Mouse (Mus musculus) embryonic facial prominence, embryonic 12.5 days (tissue): Measurements from ENCODE around the gene Gpn3. TPM values are rescaled to one million over a fixed set of nuclear protein-coding genes. Genes with fewer than 3 reads are reported as not detected.

ENCODE experiments used
- ATAC-seq: fragments of 200-750 bp; cut with Nextera tagmentation; 2 replicates; pipeline ENCODE4 v1.8.0; 2017; ENCODE audit not compliant: insufficient number of reproducible peaks, insufficient read depth, low FRiP score, low TSS enrichment
- H3K27ac ChIP-seq: fragments of 300-500 bp; sonication (generic); 2 replicates; pipeline ENCODE4 v1.5.1; 2016; ENCODE audit warnings: mild to moderate bottlenecking
- H3K27me3 ChIP-seq: fragments of 300-500 bp; sonication (generic); 2 replicates; pipeline ENCODE4 v1.6.1; 2016; ENCODE audit warnings: mild to moderate bottlenecking, moderate library complexity
- H3K36me3 ChIP-seq: fragments of 300-500 bp; sonication (generic); 2 replicates; pipeline ENCODE4 v1.6.1; 2016; ENCODE audit warnings: mild to moderate bottlenecking
- H3K4me1 ChIP-seq: fragments of 300-500 bp; sonication (generic); 2 replicates; pipeline ENCODE4 v1.6.1; 2016
- H3K4me2 ChIP-seq: fragments of 300-500 bp; sonication (generic); replicated peaks from 2 replicates; pipeline ENCODE4 v1.6.1; 2016; ENCODE audit warnings: mild to moderate bottlenecking, moderate library complexity
- H3K4me3 ChIP-seq: fragments of 300-500 bp; sonication (generic); 2 replicates; pipeline ENCODE4 v1.5.1; 2016; ENCODE audit warnings: mild to moderate bottlenecking
- H3K9ac ChIP-seq: fragments of 300-500 bp; sonication (generic); 2 replicates; pipeline ENCODE4 v1.6.1; 2016; ENCODE audit warnings: mild to moderate bottlenecking, moderate library complexity
- H3K9me3 ChIP-seq: fragments of 300-500 bp; sonication (generic); 2 replicates; pipeline ENCODE4 v1.6.1; 2016; ENCODE audit warnings: mild to moderate bottlenecking, moderate library complexity
- WGBS: fragments of 180-500 bp; shearing (Covaris S2); methylation state at CpG from one replicate; pipeline ENCODE4 v1.1.7; 2016; 5-methylcytosine and 5-hydroxymethylcytosine counted together
- polyA plus RNA-seq: library from polyadenylated mRNA; unstranded; fragments of >200 nt; fragmentation: Nextera tagmentation; extraction: Ambion mirVana; gene quantifications from 2 replicates; pipeline ENCODE4 v1.2.1, GENCODE M21; 2016

Gpn3 gene
- polyA plus RNA-seq, 1 experiment from 2014 or later, result 70.0 TPM

- no peaks in the 10 kb centered on the region for H3K27me3 ChIP-seq
- 0% methylated on average over 37 of the region's 39 CpGs for WGBS
- H3K4me1 ChIP-seq, result peaks cover 11% of the 10 kb centered on the region
- H3K36me3 ChIP-seq, result peaks cover 10% of the 10 kb centered on the region; the same call in 1 of the 2 replicates
- H3K4me2 ChIP-seq, result peak within 1 kb of the TSS; percentile 91
- H3K27ac ChIP-seq, result 0 out of 2 replicates have a peak within 1 kb of the TSS, but pooled peaks have one; percentile 36
- no peaks in the 10 kb centered on the region for H3K9me3 ChIP-seq
- 0 out of 2 replicates have a peak, but pooled peaks have one; percentile 70 for ATAC-seq
- H3K4me3 ChIP-seq, result peak within 1 kb of the TSS; percentile 82
- H3K9ac ChIP-seq, result peak within 1 kb of the TSS; percentile 76
Observed at GRCm38 (mm10) chr5:122391786-122392180, 20.1 kb downstream of the Gpn3 start, which contains the start of gene Arpc3. TSS of gene Arpc3 (plus strand) at chr5:122391878.

- Histone ChIP-seq H3K27ac (no peak overlapping the region), H3K36me3 (peaks cover 15% of the 10 kb centered on the region), H3K4me3 (peak overlapping the region; percentile 82), H3K4me2 (peak overlapping the region; percentile 91), H3K9ac (peak overlapping the region; percentile 76), H3K27me3 (no peaks in the 10 kb centered on the region), H3K9me3 (no peaks in the 10 kb centered on the region), H3K4me1 (peaks cover 11% of the 10 kb centered on the region)
- 19% methylated on average over 19 of the region's 19 CpGs for WGBS
- no peak for ATAC-seq
Observed at GRCm38 (mm10) chr5:122392227-122393004, 20.7 kb downstream of the Gpn3 start.

- Histone ChIP-seq H3K4me3 (no peak overlapping the region), H3K4me2 (no peak overlapping the region), H3K27ac (no peak overlapping the region), H3K4me1 (peaks cover 11% of the 10 kb centered on the region), H3K9me3 (no peaks in the 10 kb centered on the region), H3K36me3 (peaks cover 22% of the 10 kb centered on the region), H3K9ac (no peak overlapping the region), H3K27me3 (no peaks in the 10 kb centered on the region)
- 50% methylated on average over 2 of the region's 2 CpGs for WGBS
- no peak for ATAC-seq
Observed at GRCm38 (mm10) chr5:122393887-122394286, 22.2 kb downstream of the Gpn3 start.

GRCm38 (mm10) chr5:122396791-122397190 is 25.1 kb downstream of the Gpn3 start:
- Histone ChIP-seq H3K27ac (no peak overlapping the region), H3K4me1 (peaks cover 11% of the 10 kb centered on the region), H3K9me3 (no peaks in the 10 kb centered on the region), H3K4me3 (no peak overlapping the region), H3K4me2 (no peak overlapping the region), H3K27me3 (no peaks in the 10 kb centered on the region), H3K36me3 (peaks cover 41% of the 10 kb centered on the region), H3K9ac (no peak overlapping the region)
- 91% methylated on average over 10 of the region's 10 CpGs for WGBS
- ATAC-seq, result no peak

GRCm38 (mm10) chr5:122397495-122397894 is 25.8 kb downstream of the Gpn3 start:
- peaks cover 9% of the 10 kb centered on the region for H3K4me1 ChIP-seq
- H3K4me3 ChIP-seq, result no peak overlapping the region
- H3K27me3 ChIP-seq, result no peaks in the 10 kb centered on the region
- 90% methylated on average over 8 of the region's 8 CpGs for WGBS
- no peak for ATAC-seq
- peaks cover 48% of the 10 kb centered on the region for H3K36me3 ChIP-seq
- H3K9ac ChIP-seq, result no peak overlapping the region
- no peak overlapping the region for H3K4me2 ChIP-seq
- no peak overlapping the region for H3K27ac ChIP-seq
- H3K9me3 ChIP-seq, result no peaks in the 10 kb centered on the region

GRCm38 (mm10) chr5:122399871-122400270 is 28.2 kb downstream of the Gpn3 start:
- WGBS, result 95% methylated on average over 8 of the region's 8 CpGs
- no peak for ATAC-seq
- Histone ChIP-seq H3K4me2 (no peak overlapping the region), H3K9ac (no peak overlapping the region), H3K27ac (no peak overlapping the region), H3K27me3 (no peaks in the 10 kb centered on the region), H3K9me3 (no peaks in the 10 kb centered on the region), H3K4me1 (no peaks in the 10 kb centered on the region), H3K36me3 (peaks cover 69% of the 10 kb centered on the region), H3K4me3 (no peak overlapping the region)

GRCm38 (mm10) chr5:122400628-122401302 is 29.1 kb downstream of the Gpn3 start:
- Histone ChIP-seq H3K27me3 (no peaks in the 10 kb centered on the region), H3K9ac (no peak overlapping the region), H3K4me2 (no peak overlapping the region), H3K4me1 (no peaks in the 10 kb centered on the region), H3K27ac (no peak overlapping the region), H3K9me3 (no peaks in the 10 kb centered on the region), H3K4me3 (no peak overlapping the region), H3K36me3 (peaks cover 72% of the 10 kb centered on the region)
- 82% methylated on average over 18 of the region's 18 CpGs for WGBS
- ATAC-seq, result no peak

GRCm38 (mm10) chr5:122401303-122401640 is 29.6 kb downstream of the Gpn3 start:
- H3K4me3 ChIP-seq, result no peak overlapping the region
- H3K9me3 ChIP-seq, result no peaks in the 10 kb centered on the region
- ATAC-seq, result no peak
- H3K4me1 ChIP-seq, result no peaks in the 10 kb centered on the region
- peaks cover 77% of the 10 kb centered on the region for H3K36me3 ChIP-seq
- no peak overlapping the region for H3K27ac ChIP-seq
- 22% methylated on average over 8 of the region's 8 CpGs for WGBS
- no peak overlapping the region for H3K9ac ChIP-seq
- no peak overlapping the region for H3K4me2 ChIP-seq
- H3K27me3 ChIP-seq, result no peaks in the 10 kb centered on the region

- H3K4me3 ChIP-seq, result no peak overlapping the region
- peaks cover 80% of the 10 kb centered on the region for H3K36me3 ChIP-seq
- no peak overlapping the region for H3K27ac ChIP-seq
- no peak for ATAC-seq
- no peak overlapping the region for H3K9ac ChIP-seq
- H3K4me2 ChIP-seq, result no peak overlapping the region
- H3K27me3 ChIP-seq, result no peaks in the 10 kb centered on the region
- no peaks in the 10 kb centered on the region for H3K9me3 ChIP-seq
- 89% methylated on average over 13 of the region's 13 CpGs for WGBS
- H3K4me1 ChIP-seq, result no peaks in the 10 kb centered on the region
Observed at GRCm38 (mm10) chr5:122402160-122402559, 30.5 kb downstream of the Gpn3 start.

- H3K4me2 ChIP-seq, result no peak overlapping the region
- no peak overlapping the region for H3K4me3 ChIP-seq
- peaks cover 79% of the 10 kb centered on the region for H3K36me3 ChIP-seq
- no peak overlapping the region for H3K27ac ChIP-seq
- no peaks in the 10 kb centered on the region for H3K9me3 ChIP-seq
- H3K9ac ChIP-seq, result no peak overlapping the region
- H3K4me1 ChIP-seq, result no peaks in the 10 kb centered on the region
- WGBS, result 81% methylated on average over 5 of the region's 5 CpGs
- no peak for ATAC-seq
- no peaks in the 10 kb centered on the region for H3K27me3 ChIP-seq
Observed at GRCm38 (mm10) chr5:122402772-122403171, 31.1 kb downstream of the Gpn3 start.

GRCm38 (mm10) chr5:122403362-122403761 is 31.7 kb downstream of the Gpn3 start:
- Histone ChIP-seq H3K9me3 (no peaks in the 10 kb centered on the region), H3K27ac (no peak overlapping the region), H3K9ac (no peak overlapping the region), H3K4me2 (no peak overlapping the region), H3K4me3 (no peak overlapping the region), H3K36me3 (peaks cover 76% of the 10 kb centered on the region), H3K27me3 (no peaks in the 10 kb centered on the region), H3K4me1 (no peaks in the 10 kb centered on the region)
- WGBS, result 93% methylated on average over 12 of the region's 12 CpGs
- no peak for ATAC-seq

- H3K27me3 ChIP-seq, result no peaks in the 10 kb centered on the region
- peaks cover 67% of the 10 kb centered on the region for H3K36me3 ChIP-seq
- H3K4me1 ChIP-seq, result no peaks in the 10 kb centered on the region
- ATAC-seq, result no peak
- no peak overlapping the region for H3K4me2 ChIP-seq
- no peak overlapping the region for H3K4me3 ChIP-seq
- H3K9me3 ChIP-seq, result no peaks in the 10 kb centered on the region
- 97% methylated on average over 10 of the region's 10 CpGs for WGBS
- H3K9ac ChIP-seq, result no peak overlapping the region
- no peak overlapping the region for H3K27ac ChIP-seq
Observed at GRCm38 (mm10) chr5:122405537-122405936, 33.9 kb downstream of the Gpn3 start.
